Mouse (Mus musculus): Measurements from ENCODE around the gene Taf5l. TPM values are rescaled to one million over a fixed set of nuclear protein-coding genes. Genes with fewer than 3 reads are reported as not detected.

Gene Taf5l
- polyA plus RNA-seq, 1 experiment: 45.3 TPM

- H3K4me3 ChIP-seq (ENCODE audit: control insufficient read depth, low read depth, low read length): no peak overlapping the region
- TF ChIP-seq CTCF (IDR thresholded peaks at IDR 0.05; ENCODE audit: control insufficient read depth, insufficient read depth, insufficient replicate concordance, low read depth, low read length) (no peak), POLR2A (IDR thresholded peaks at IDR 0.05; ENCODE audit: control insufficient read depth, low read depth, low read length) (no peak)
Observed at GRCm38 (mm10) chr8:123992587-123992986, 28.6 kb downstream of the Taf5l start.

GRCm38 (mm10) chr8:123990277-123991049, 30.7 kb downstream of the Taf5l start:
- H3K4me1 ChIP-seq (ENCODE audit: control insufficient read depth, insufficient read depth, low read length): no peaks in the 10 kb centered on the region
- H3K4me3 ChIP-seq (ENCODE audit: control insufficient read depth, low read depth, low read length): no peak overlapping the region
- TF ChIP-seq POLR2A (IDR thresholded peaks at IDR 0.05; ENCODE audit: control insufficient read depth, low read depth, low read length) (no peak), CTCF (IDR thresholded peaks at IDR 0.05; ENCODE audit: control insufficient read depth, insufficient read depth, insufficient replicate concordance, low read depth, low read length) (no peak)
- H3K27me3 ChIP-seq (ENCODE audit: control insufficient read depth, insufficient read depth, low read length): no peaks in the 10 kb centered on the region
- no peak overlapping the region for H3K27ac ChIP-seq (ENCODE audit: control insufficient read depth, insufficient read depth, low read depth, low read length)
- H3K36me3 ChIP-seq (ENCODE audit: control insufficient read depth, insufficient read depth, low read length): no peaks in the 10 kb centered on the region

More at GRCm38 (mm10) chr8:123992587-123992986, 28.6 kb downstream of the Taf5l start:
- H3K27ac ChIP-seq (ENCODE audit: control insufficient read depth, insufficient read depth, low read depth, low read length): no peak overlapping the region
- no peaks in the 10 kb centered on the region for H3K4me1 ChIP-seq (ENCODE audit: control insufficient read depth, insufficient read depth, low read length)
- H3K36me3 ChIP-seq (ENCODE audit: control insufficient read depth, insufficient read depth, low read length): no peaks in the 10 kb centered on the region; the same call in 1 of the 2 replicates
- no peaks in the 10 kb centered on the region for H3K27me3 ChIP-seq (ENCODE audit: control insufficient read depth, insufficient read depth, low read length)

- H3K27ac ChIP-seq (ENCODE audit: control insufficient read depth, insufficient read depth, low read depth, low read length): no peak overlapping the region
- H3K27me3 ChIP-seq (ENCODE audit: control insufficient read depth, insufficient read depth, low read length): no peaks in the 10 kb centered on the region
- no peaks in the 10 kb centered on the region for H3K4me1 ChIP-seq (ENCODE audit: control insufficient read depth, insufficient read depth, low read length)
- no peaks in the 10 kb centered on the region for H3K36me3 ChIP-seq (ENCODE audit: control insufficient read depth, insufficient read depth, low read length)
- TF ChIP-seq POLR2A (IDR thresholded peaks at IDR 0.05; ENCODE audit: control insufficient read depth, low read depth, low read length) (no peak), CTCF (IDR thresholded peaks at IDR 0.05; ENCODE audit: control insufficient read depth, insufficient read depth, insufficient replicate concordance, low read depth, low read length) (no peak)
- H3K4me3 ChIP-seq (ENCODE audit: control insufficient read depth, low read depth, low read length): no peak overlapping the region
Observed at GRCm38 (mm10) chr8:123989128-123989527, 32.1 kb downstream of the Taf5l start.

DNA sequence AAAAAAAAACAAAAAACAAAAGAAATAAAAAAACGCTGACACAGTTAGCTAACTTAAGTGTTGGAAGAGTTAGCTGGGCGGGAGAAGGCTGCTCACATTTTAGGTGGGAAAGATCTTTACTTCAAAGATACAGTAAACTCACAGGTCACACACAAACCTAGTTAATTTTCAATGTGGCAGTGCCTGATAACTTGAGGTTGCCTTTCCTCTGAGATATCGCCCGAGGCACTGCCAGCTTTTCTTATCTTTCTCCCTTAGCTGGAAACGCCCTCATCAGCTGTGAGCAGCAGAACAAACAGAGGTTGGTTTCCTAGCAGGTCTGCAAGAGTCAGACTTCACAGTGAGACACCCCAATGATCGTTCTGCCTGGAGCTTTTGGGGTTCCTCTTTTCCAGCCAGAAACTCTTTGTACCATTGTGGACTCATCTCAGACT, 32.6 kb downstream of the Taf5l start:
- Histone ChIP-seq H3K4me3 (ENCODE audit: control insufficient read depth, low read depth, low read length) (no peak overlapping the region), H3K36me3 (ENCODE audit: control insufficient read depth, insufficient read depth, low read length) (no peaks in the 10 kb centered on the region), H3K4me1 (ENCODE audit: control insufficient read depth, insufficient read depth, low read length) (no peaks in the 10 kb centered on the region), H3K27ac (ENCODE audit: control insufficient read depth, insufficient read depth, low read depth, low read length) (no peak overlapping the region), H3K27me3 (ENCODE audit: control insufficient read depth, insufficient read depth, low read length) (no peaks in the 10 kb centered on the region)
- no peak for TF ChIP-seq CTCF (IDR thresholded peaks at IDR 0.05; ENCODE audit: control insufficient read depth, insufficient read depth, insufficient replicate concordance, low read depth, low read length)

GRCm38 (mm10) chr8:123982826-123983400, 38.3 kb downstream of the Taf5l start, which contains the start of gene Abcb10:
Gene Abcb10 (minus strand): TSS chr8:123983122.
- Histone ChIP-seq H3K27ac (ENCODE audit: control insufficient read depth, insufficient read depth, low read depth, low read length) (peak within 1 kb of the TSS; percentile 40; the same call in 1 of the 2 replicates), H3K4me3 (ENCODE audit: control insufficient read depth, low read depth, low read length) (peak within 1 kb of the TSS; percentile 88), H3K4me1 (ENCODE audit: control insufficient read depth, insufficient read depth, low read length) (peaks cover 4% of the 10 kb centered on the region), H3K36me3 (ENCODE audit: control insufficient read depth, insufficient read depth, low read length) (no peaks in the 10 kb centered on the region), H3K27me3 (ENCODE audit: control insufficient read depth, insufficient read depth, low read length) (no peaks in the 10 kb centered on the region)
- TF ChIP-seq CTCF (IDR thresholded peaks at IDR 0.05; ENCODE audit: control insufficient read depth, insufficient read depth, insufficient replicate concordance, low read depth, low read length): no peak
- TF ChIP-seq POLR2A (IDR thresholded peaks at IDR 0.05; ENCODE audit: control insufficient read depth, low read depth, low read length): peak; percentile 65; the same call in 1 of the 2 replicates

- TF ChIP-seq POLR2A (IDR thresholded peaks at IDR 0.05; ENCODE audit: control insufficient read depth, low read depth, low read length) (no peak), CTCF (IDR thresholded peaks at IDR 0.05; ENCODE audit: control insufficient read depth, insufficient read depth, insufficient replicate concordance, low read depth, low read length) (no peak)
- H3K36me3 ChIP-seq (ENCODE audit: control insufficient read depth, insufficient read depth, low read length): no peaks in the 10 kb centered on the region
- no peak overlapping the region for H3K27ac ChIP-seq (ENCODE audit: control insufficient read depth, insufficient read depth, low read depth, low read length)
Observed at GRCm38 (mm10) chr8:123982291-123982793, 38.9 kb downstream of the Taf5l start.

DNA sequence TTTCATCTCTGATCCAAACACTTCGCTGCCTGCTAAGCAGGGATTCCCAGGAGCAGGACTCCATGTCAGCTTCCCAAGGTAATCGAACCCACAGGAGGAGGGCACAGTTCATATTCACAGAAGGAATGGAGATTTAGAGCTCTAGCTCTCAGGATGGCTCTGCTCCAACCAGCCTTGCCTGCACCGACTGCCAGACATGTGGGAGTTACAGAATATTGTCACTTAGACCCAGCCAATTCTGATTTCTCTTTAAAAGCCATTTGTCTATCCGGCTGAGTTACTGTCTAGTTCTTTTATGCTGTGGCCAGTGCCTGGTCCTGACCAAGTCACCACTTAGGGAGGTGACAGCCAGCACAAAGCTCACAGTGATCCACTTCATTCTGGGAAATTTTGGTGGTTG, 39.5 kb downstream of the Taf5l start:
- H3K4me1 ChIP-seq (ENCODE audit: control insufficient read depth, insufficient read depth, low read length): peaks cover 4% of the 10 kb centered on the region
- H3K36me3 ChIP-seq (ENCODE audit: control insufficient read depth, insufficient read depth, low read length): no peaks in the 10 kb centered on the region
- no peak overlapping the region for H3K27ac ChIP-seq (ENCODE audit: control insufficient read depth, insufficient read depth, low read depth, low read length)
- no peak overlapping the region for H3K4me3 ChIP-seq (ENCODE audit: control insufficient read depth, low read depth, low read length)
- H3K27me3 ChIP-seq (ENCODE audit: control insufficient read depth, insufficient read depth, low read length): no peaks in the 10 kb centered on the region
- no peak for TF ChIP-seq CTCF (IDR thresholded peaks at IDR 0.05; ENCODE audit: control insufficient read depth, insufficient read depth, insufficient replicate concordance, low read depth, low read length)
- no peak for TF ChIP-seq POLR2A (IDR thresholded peaks at IDR 0.05; ENCODE audit: control insufficient read depth, low read depth, low read length)

More at GRCm38 (mm10) chr8:123982291-123982793, 38.9 kb downstream of the Taf5l start:
- Histone ChIP-seq H3K27me3 (ENCODE audit: control insufficient read depth, insufficient read depth, low read length) (no peaks in the 10 kb centered on the region), H3K4me1 (ENCODE audit: control insufficient read depth, insufficient read depth, low read length) (peaks cover 4% of the 10 kb centered on the region), H3K4me3 (ENCODE audit: control insufficient read depth, low read depth, low read length) (peak overlapping the region; percentile 88)

Measured in testis, adult 2 months (tissue).